Mouse (Mus musculus) cortical plate, adult 2 months (tissue): ENCODE results near the gene Gm438. TPM values are rescaled to one million over a fixed set of nuclear protein-coding genes. Genes with fewer than 3 reads are reported as not detected.
"Not testable (repeated sequence)": the region's sequence is repeated elsewhere in the genome, so short reads cannot be mapped to it uniquely, and the experiment has no call there.

Experiments used
- H3K27ac ChIP-seq: fragments of 200-500 bp; 2 replicates; pipeline ENCODE4 v1.5.1; 2012; ENCODE audit warnings: low read length, control low read depth, inconsistent platforms; ENCODE audit not compliant: insufficient read depth
- H3K4me1 ChIP-seq: fragments of 200-500 bp; 2 replicates; pipeline ENCODE4 v1.6.1; 2011; ENCODE audit warnings: low read length; ENCODE audit not compliant: control insufficient read depth, insufficient read depth
- H3K4me3 ChIP-seq: fragments of 200-500 bp; 2 replicates; pipeline ENCODE4 v1.5.1; 2011; ENCODE audit warnings: mild to moderate bottlenecking, low read length, control low read depth; ENCODE audit not compliant: insufficient read depth
- CTCF ChIP-seq: fragments of 200-500 bp; IDR thresholded peaks from 2 replicates; pipeline ENCODE4 v1.5.1; 2011; ENCODE audit warnings: mild to moderate bottlenecking, control low read depth, low read length; ENCODE audit not compliant: insufficient read depth; ENCODE audit errors: extremely low read depth
- POLR2A ChIP-seq: fragments of 200-500 bp; IDR thresholded peaks from 2 replicates; pipeline ENCODE4 v1.6.1; 2011; ENCODE audit warnings: mild to moderate bottlenecking, low read length, control low read depth; ENCODE audit not compliant: insufficient read depth; ENCODE audit errors: extremely low read depth
- polyA plus RNA-seq: library from polyadenylated mRNA; depleted of rRNA; stranded (reverse); fragments of >200 nt; gene quantifications from 2 replicates; pipeline ENCODE4 v1.2.3, GENCODE M21; 2012; rRNA removed

The Gm438 gene
- polyA plus RNA-seq = not detected in 2 replicates

DNA sequence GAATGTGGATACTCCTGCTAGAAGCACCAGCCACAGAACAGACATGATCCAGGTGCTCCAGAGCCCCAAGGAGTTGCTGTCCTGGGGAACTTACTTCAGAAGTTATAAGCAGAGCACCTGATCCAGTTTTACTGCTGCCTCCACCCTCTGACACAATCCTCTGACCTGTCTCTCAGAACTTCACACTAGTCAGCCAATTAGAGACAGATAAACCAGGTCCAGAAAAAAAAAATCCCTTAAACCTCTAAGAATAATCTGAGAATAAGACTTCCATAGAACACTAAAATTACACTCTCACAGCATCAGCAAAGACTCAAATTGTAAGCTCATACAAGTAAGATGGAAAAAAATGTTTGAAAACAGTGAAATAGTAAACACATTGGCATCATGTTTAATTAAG is at the start of gene Gm438:
Gene Gm438 (minus strand): TSS at position 101 of the 400 bp plus-strand sequence.
- TF ChIP-seq CTCF (no peak), POLR2A (no peak)
- no peaks in the 10 kb centered on the region for H3K4me1 ChIP-seq
- no peak within 1 kb of the TSS for H3K4me3 ChIP-seq
- H3K27ac ChIP-seq = no peak within 1 kb of the TSS

DNA sequence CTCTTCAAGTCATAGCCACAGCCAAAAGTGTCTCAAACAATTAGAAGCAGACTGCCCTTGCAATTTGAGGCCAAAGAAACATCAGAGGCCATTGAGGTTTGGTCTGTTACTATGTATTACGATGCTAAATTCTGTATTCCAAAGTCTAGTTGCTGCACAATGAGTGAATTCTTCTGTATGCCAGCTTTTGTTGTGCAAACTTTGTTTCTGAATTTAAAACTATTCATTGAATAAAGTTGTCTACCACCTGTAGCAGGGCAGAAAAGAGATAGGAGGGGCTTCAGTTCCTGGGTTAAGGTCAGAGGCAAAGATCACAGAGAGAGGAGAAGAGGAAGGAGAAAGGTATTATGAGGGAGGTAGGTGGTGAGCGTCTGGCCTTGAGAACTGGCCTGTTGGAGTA is 38.3 kb upstream of the Gm438 start:
- Histone ChIP-seq H3K4me3 (no peak overlapping the region), H3K27ac (no peak overlapping the region), H3K4me1 (no peaks in the 10 kb centered on the region)
- TF ChIP-seq POLR2A (no peak), CTCF (no peak)

DNA sequence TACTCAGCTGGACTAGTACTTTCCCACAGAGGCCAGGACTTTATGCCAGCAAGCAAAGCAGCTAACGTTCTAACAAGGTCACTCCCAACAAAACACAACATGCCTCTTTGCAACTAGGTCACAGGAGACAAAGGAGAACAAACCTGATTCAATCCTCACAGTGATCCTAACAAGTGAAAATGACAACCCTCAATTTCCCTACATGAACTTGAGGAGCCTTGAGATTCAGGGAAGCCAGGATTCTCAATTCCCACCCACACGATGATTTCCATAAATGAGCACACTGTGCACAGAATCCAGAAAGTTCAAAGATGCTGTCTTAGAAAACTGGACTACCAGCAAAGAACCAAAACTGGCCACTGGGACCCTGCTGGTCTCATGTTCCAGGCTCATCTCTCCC is 37.6 kb upstream of the Gm438 start:
- Histone ChIP-seq H3K27ac (no peak overlapping the region), H3K4me1 (no peaks in the 10 kb centered on the region), H3K4me3 (no peak overlapping the region)
- TF ChIP-seq CTCF (no peak), POLR2A (no peak)

DNA sequence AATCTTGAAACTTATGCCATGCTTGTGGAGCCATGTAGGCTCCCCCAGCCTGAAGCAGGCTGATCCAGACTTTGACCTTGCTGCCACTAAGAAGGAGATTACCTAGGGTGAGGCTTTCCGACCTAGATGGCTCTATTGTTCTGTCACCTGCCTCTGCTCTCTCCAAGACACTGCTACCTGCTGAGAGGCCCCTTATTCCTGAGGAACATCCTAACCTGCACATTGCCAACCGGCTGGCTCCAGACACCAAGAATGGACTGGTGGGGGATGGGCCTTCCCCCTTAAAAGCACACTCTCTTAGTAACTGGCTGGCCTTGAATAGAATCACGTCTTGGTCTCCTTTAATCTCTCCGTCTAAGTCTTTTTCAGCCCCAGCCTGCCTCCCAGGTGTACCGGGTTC is 20.8 kb upstream of the Gm438 start:
- H3K4me3 ChIP-seq, H3K4me1 ChIP-seq, H3K27ac ChIP-seq: not testable (repeated sequence)

DNA sequence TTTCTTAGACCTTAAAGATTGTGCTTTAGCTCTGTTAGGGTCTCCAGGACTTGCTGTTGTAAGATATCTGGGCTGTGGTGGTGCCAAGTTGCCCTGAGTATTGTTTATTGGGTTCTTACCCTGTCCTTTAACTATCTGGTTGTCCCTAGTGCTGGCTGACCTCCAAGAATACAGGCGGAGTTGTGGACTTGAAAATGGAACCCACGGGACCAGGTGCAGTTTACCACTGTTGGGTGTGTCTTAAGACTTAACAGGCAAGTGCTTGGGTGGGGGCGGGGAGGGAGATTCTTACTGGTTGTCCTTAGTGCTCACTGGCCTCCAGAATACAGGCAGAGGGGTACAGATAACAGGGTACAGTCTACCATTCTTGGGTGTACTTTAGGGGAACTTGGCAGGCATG is 17.2 kb upstream of the Gm438 start:
- no peak for TF ChIP-seq POLR2A
- TF ChIP-seq CTCF = no peak
- Histone ChIP-seq H3K27ac (no peak overlapping the region), H3K4me1 (no peaks in the 10 kb centered on the region), H3K4me3 (no peak overlapping the region)

DNA sequence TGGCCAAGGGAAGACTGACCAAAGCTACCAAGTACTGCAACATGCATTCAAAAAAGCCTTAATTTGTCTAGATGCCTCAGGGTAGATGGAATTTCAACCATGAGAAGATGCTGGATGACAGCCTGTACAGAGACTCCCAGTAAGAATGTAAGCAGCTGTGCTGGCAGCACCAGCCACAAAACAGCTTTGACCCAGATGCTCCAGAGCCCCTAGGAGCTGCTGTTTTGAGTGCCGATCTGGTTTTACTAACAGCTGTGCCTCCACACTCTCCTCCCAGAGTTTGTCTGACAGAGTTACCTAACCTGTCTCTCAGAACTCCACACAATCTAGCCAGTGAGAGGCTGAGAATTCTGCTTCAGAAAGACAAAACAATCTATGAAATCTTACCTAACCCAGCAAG is 3.8 kb upstream of the Gm438 start:
- TF ChIP-seq POLR2A (no peak), CTCF (no peak)
- Histone ChIP-seq H3K4me1 (no peaks in the 10 kb centered on the region), H3K4me3 (no peak overlapping the region), H3K27ac (no peak overlapping the region)

DNA sequence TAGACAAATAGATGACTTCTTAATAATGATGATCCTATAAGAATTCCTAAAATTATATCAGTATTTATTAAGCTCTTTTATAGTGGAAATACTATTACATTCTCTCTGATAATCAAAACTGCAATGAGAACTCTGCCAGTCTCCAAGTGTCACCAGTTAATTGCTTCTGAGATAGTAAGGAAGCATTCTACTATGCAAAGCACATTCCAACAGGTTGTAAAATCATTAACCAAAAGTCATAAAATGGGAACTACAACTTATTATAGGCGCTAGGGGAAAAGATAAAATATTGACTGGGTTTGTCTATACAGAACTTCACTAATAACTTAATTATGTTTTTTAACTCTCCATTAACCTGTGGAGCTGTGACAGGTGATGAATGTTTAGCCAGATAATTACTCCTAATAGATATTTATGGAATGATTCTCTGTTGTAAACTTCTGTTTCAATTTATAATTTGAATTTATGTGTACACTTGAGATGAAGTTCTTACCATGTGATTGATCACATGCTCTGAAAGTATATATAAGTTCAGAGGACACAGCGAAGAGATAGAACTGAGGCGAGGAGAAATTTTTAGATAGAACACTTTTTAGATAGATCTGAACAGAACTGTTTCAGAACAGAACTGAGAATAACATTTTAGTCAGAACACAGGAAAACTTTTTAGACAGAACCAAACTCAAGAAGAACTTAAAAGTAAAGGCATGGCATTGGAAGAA is 3.7 kb downstream of the Gm438 start:
- TF ChIP-seq CTCF (no peak), POLR2A (no peak)
- H3K4me3 ChIP-seq = no peak overlapping the region

DNA sequence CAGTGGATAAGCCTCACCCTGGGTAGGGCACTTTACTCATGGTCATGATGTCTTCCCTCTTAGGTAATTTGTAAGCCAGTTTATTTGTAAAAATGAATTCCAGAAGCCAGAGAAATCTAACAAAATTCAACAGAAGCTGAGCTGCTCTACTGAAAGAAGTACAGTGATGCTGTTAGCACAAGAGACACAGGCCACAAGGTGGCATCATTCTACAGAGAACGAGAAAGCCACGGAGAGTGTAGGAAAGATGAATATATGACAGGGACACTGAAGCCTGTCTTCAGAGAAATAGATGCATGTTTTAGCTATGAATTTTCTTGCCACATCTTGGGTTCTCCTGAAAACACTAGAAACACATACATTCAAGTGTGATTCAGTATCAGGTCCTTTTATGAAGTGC is 20.7 kb downstream of the Gm438 start:
- H3K4me1 ChIP-seq = no peaks in the 10 kb centered on the region
- H3K4me3 ChIP-seq = no peak overlapping the region
- no peak for TF ChIP-seq POLR2A
- peak; percentile 36; the same call in 1 of the 2 replicates for TF ChIP-seq CTCF
- no peak overlapping the region for H3K27ac ChIP-seq

More for the DNA sequence above, 3.7 kb downstream of the Gm438 start:
- no peak overlapping the region for H3K27ac ChIP-seq
- H3K4me1 ChIP-seq = no peaks in the 10 kb centered on the region

DNA sequence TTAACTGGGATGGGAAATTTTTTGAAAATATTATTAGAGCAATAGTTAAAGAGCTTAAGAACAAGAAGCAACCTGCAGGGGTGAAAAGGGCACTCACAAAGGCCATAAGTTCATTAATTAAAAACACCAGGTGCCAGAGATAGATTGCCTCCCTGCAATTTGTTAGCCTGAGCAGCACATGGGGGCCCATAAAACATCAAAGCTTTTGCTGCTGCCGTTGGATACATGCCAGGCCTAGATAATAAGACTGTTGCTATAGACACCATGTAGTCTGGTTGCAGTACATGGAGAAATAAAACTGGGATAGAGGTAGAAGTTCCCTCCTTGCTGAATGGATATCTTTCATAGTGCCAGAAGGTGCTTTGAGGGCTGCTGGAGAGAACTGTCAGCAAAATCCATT is 37.2 kb downstream of the Gm438 start:
- Histone ChIP-seq H3K27ac (no peak overlapping the region), H3K4me3 (no peak overlapping the region), H3K4me1 (no peaks in the 10 kb centered on the region)
- TF ChIP-seq POLR2A = no peak
- TF ChIP-seq CTCF = no peak

Other genes starting within 250 kb of the Gm438 start
- not detected in 2 replicates for gene Gm13124, start 221.4 kb downstream of the Gm438 start, polyA plus RNA-seq
- not detected in 2 replicates for gene Aadacl4, start 172.9 kb downstream of the Gm438 start, polyA plus RNA-seq
- not detected in 2 replicates for gene Gm436, start 100.2 kb downstream of the Gm438 start, polyA plus RNA-seq
- not detected in 2 replicates for gene Gm13178, start 65.2 kb downstream of the Gm438 start, polyA plus RNA-seq
- gene Dhrs3, start 106.2 kb upstream of the Gm438 start, polyA plus RNA-seq = 28.3 and 28.7 TPM in 2 replicates